ENCODE assay signal across 11 mouse cellular contexts in genomic region chr12:3844335-3844734, GRCm38 (mm10). TPM values are rescaled to one million over a fixed set of nuclear protein-coding genes. Genes with fewer than 3 reads are reported as not detected.
A peak's percentile ranks its signal among the peaks of the same experiment; 100 is the strongest.
DNase-seq lines count a peak whose midpoint lies in the region; ATAC-seq and TF ChIP-seq lines count a peak whose summit lies in the region.
"Had no signal": no experiment of that assay in that cellular context is flagged by ENCODE, and none has a peak within 500 bp of the region (broad histone marks: within the 10 kb centered on the region; RNA-seq: fewer than 3 reads in every experiment).

No protein-coding gene starts in this region.

- TF ChIP-seq CTCF in left cerebral cortex, adult 2 months (IDR thresholded peaks at IDR 0.05) = no peak
- TF ChIP-seq CTCF in hindbrain, postnatal 0 days (IDR thresholded peaks at IDR 0.05; ENCODE audit: low read depth) = no peak

- H3K4me2 ChIP-seq in hindbrain, postnatal 0 days (ENCODE audit: low read depth, low read length) = no peak overlapping the region
- no peak overlapping the region for H3K4me2 ChIP-seq in neural tube, embryonic 15.5 days

- 68% methylated on average over 5 of the region's 5 CpGs for WGBS in hindbrain, postnatal 0 days
- 70% methylated on average over 5 of the region's 5 CpGs for WGBS in neural tube, embryonic 15.5 days

- H3K27me3 ChIP-seq in hindbrain, postnatal 0 days (ENCODE audit: insufficient read depth, low read length) = no peaks in the 10 kb centered on the region
- no peaks in the 10 kb centered on the region for H3K27me3 ChIP-seq in neural tube, embryonic 15.5 days (replicated peaks)

- peak overlapping the region; percentile 16; the same call in 1 of the 2 replicates for H3K27ac ChIP-seq in left cerebral cortex, adult 2 months
- peak overlapping the region; percentile 48; the same call in 1 of the 2 replicates for H3K27ac ChIP-seq in hindbrain, postnatal 0 days
- peak overlapping the region; percentile 55 for H3K27ac ChIP-seq in neural tube, embryonic 15.5 days (replicated peaks)
- H3K27ac ChIP-seq: macrophage had no signal

- DNase-seq in heart, adult 11 months = peak; percentile 96
- no peak for DNase-seq in heart, postnatal 25 days (ENCODE audit: low spot score)
- DNase-seq in left cerebral cortex, adult 2 months (ENCODE audit: extremely low spot score in 1 of 2, low spot score in 2 of 2) = no peak
- no peak for DNase-seq in left cerebral cortex, postnatal 25 days (ENCODE audit: low spot score in 2 of 2)
- no peak for DNase-seq in hindbrain, postnatal 0 days (ENCODE audit: low spot score)
- no peak for DNase-seq in cerebellum, adult 9-11 months
- DNase-seq in cerebellum, postnatal 10 days = no peak
- DNase-seq: adrenal gland, adult 2 months; cerebellum, adult 11-12 months had no signal

- intact Hi-C loops in heart, postnatal 25 days (cut with DNase I) = no loop called here
- intact Hi-C loops in left cerebral cortex, adult 2 months (cut with DNase I) = no loop called here
- intact Hi-C loops in left cerebral cortex, postnatal 25 days (cut with DNase I) = no loop called here

- H3K9ac ChIP-seq in hindbrain, postnatal 0 days (replicated peaks; ENCODE audit: low read length) = no peak overlapping the region
- H3K9ac ChIP-seq in neural tube, embryonic 15.5 days (replicated peaks) = no peak overlapping the region

- no peak overlapping the region for H3K4me3 ChIP-seq in left cerebral cortex, adult 2 months
- no peak overlapping the region for H3K4me3 ChIP-seq in hindbrain, postnatal 0 days (ENCODE audit: low read length)
- no peak overlapping the region for H3K4me3 ChIP-seq in neural tube, embryonic 15.5 days (replicated peaks)

- H3K9me3 ChIP-seq in hindbrain, postnatal 0 days (ENCODE audit: low read length) = no peaks in the 10 kb centered on the region
- no peaks in the 10 kb centered on the region for H3K9me3 ChIP-seq in neural tube, embryonic 15.5 days (replicated peaks)

- H3K36me3 ChIP-seq in hindbrain, postnatal 0 days (ENCODE audit: insufficient read depth, low read length) = peaks cover 11% of the 10 kb centered on the region; the same call in 1 of the 2 replicates
- H3K36me3 ChIP-seq in neural tube, embryonic 15.5 days = peaks cover 36% of the 10 kb centered on the region

- ATAC-seq in hindbrain, postnatal 0 days = no peak
- ATAC-seq in neural tube, embryonic 15.5 days (ENCODE audit: low FRiP score) = peak; percentile 33; the same call in 1 of the 2 replicates

- peaks cover 13% of the 10 kb centered on the region for H3K4me1 ChIP-seq in hindbrain, postnatal 0 days (ENCODE audit: insufficient read depth, low read length)
- H3K4me1 ChIP-seq in neural tube, embryonic 15.5 days = peaks cover 33% of the 10 kb centered on the region

RNA-seq across cellular contexts. Expression of gene Dnmt3a, which starts 38.5 kb away (rescaled TPM):
- total RNA-seq in heart, postnatal 25 days (2021) = 10 to 100 TPM; 85.3 to 95.1 TPM
- total RNA-seq in left cerebral cortex, adult 2 months (2021) = 100 to 1,000 TPM in 1 of 2 experiments, 10 to 100 TPM in 1; 99.8 to 116 TPM
- total RNA-seq in left cerebral cortex, postnatal 25 days (2021) = 100 to 1,000 TPM; 138 to 148 TPM
- 81.8 and 90.3 TPM in 2 replicates for total RNA-seq in hindbrain, postnatal 0 days (2014; rRNA removed)
- 133 and 134 TPM in 2 replicates for polyA plus RNA-seq in hindbrain, postnatal 0 days (2015; fragmentation: Nextera tagmentation; extraction: Ambion mirVana)
- polyA plus RNA-seq in neural tube, embryonic 15.5 days (2015; fragmentation: Nextera tagmentation; extraction: Ambion mirVana) = 116 and 134 TPM in 2 replicates
